Mouse (Mus musculus) frontal cortex, postnatal 25 days (tissue): ENCODE measurements around the gene Pfdn5.

ENCODE experiments used
- DNase-seq, 2 experiments: peaks; one replicate each; pipeline ENCODE4 v3.0.0; 2022; ENCODE audit warnings: low spot score in 2 of 2

The Pfdn5 gene

GRCm38 (mm10) chr15:102370727-102371126, 44.8 kb downstream of the Pfdn5 start:
- no peak for DNase-seq

DNA sequence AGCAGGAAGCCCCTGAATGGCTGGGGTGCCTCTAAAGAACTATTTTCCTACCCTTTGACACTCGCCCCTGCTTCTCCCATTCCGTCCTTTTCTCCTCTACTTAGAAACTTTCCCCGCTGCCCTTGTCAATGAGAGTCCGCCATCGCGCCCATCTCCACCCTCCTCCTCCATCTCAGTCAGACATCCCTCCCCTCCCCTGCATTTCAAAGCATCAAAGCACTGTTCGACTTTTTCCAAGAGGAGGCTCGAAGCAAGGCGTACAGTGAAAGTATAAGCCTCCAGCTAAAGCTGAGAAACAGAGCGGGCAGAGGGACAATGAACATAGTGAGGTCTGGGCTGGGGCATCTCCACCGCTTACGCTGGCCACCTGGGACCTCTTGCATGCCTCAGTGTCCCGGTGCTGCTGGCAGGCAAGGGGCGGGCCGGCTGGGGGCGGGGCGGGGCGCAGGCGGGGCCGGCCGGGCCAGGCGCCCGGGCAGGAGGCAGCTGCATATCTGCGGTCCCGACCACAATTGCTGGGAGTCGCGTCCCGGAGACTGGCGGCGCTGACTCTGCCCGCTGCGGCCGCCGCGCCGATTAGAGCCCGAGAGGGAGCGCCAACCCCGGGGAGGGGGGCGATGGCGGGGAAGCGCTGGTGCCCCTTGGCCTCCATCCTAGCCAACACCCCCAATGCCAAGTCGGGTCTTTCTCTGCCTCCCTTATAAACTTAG, 50.7 kb downstream of the Pfdn5 start:
- no peak for DNase-seq

DNA sequence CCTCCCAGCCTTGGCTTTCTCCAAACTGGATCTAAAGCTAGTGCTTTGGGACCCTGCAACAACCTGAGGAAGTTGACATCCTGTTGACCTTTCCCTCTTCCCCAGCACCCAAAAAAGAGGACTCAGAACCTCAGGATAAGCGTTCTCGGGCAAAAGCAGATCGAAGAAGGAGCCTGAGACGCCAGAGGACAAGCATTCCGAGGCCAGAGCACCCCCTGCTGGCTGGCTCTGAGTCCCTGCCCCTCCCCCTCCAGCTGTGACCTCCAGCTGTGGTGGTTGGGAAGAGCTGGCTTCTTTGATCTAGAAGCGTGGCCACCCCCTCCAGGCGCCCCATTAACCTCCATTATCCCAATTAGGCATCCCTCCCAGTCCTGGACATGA, 51.2 kb downstream of the Pfdn5 start:
- peak; percentile 65 to 67 for DNase-seq

DNA sequence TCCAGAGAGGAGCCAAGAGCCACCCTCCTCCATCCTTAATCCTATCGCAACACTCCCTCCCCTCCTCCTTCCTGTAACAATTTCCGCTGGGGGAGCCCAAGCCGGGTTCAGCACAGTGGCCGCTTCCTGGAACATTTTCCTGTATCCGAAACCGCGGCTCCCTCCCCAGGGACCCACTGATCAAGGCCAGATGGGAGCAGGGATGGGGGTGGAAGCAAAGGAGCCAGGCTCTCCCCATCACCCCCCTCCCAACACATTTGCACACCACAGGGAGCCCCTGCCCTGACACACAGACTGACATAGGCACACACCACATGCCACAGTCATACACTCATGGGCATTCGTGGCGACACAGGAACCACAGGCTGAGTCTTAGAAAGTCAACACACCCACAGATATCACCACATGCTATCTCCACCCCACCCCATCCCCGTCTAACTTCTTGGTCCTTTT, 51.9 kb downstream of the Pfdn5 start:
- no peak for DNase-seq
